Mouse (Mus musculus) embryo, embryonic 10 days (tissue): ENCODE data around the gene Eif2ak3.

Source experiments
- DNase-seq: peaks from one replicate; pipeline ENCODE4 v3.0.0-alpha.2; 2015; ENCODE audit warnings: low spot score

Gene Eif2ak3

DNA sequence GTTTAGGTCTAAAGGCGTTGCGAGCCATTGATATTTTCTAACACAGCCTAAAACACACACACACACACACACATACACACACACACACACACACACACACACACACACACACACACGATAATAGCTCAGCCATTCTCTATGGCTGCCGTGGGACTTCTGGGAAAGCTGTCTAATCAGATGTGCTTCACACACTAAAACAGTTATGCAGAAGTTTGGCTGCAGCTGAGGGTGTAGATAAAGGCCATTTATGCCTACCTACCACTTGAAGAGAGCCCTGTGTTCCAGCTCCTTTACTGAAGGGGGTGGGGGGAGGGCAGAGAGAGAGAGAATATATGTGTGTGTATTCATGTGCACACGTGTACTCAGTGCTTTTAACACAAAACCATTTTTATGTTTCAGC is 59.4 kb downstream of the Eif2ak3 start:
- DNase-seq = no peak

DNA sequence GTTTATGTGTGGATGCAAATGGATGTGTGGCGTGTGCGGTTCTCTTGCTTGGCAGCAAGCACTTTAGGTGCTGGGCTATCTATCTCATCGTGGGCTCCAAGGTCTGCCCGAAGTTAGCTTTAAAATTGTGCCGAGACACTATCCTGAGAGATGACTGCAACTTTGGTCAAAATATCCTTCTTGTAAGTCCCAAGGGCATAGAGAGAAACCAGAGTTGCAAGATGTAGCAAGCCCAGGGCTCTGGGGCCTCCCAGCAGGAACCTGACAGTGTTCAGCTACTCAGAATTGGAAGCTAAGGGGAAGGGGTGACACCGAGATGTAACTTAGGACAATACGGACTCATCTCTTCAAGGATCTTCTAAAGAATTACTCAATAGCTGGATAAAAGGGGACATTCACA is 65.3 kb downstream of the Eif2ak3 start:
- no peak for DNase-seq

DNA sequence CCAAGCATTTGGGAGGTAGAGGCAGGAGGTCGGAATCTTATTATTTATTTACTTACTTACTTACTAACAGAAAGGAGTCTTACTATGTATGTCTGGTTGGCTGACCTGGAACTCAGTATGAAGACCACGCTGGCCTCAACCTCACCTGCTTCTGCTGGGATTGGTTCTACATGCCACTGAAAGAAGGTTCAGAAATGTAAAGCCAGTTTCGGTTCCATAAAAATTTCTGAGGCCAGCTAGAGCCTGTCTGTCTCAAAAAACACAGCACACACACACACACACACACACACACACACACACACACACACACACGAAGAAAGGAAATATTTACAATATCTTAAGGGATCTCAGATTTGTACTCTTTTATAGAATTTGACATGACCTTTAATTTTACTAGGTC is 66.0 kb downstream of the Eif2ak3 start:
- no peak for DNase-seq

DNA sequence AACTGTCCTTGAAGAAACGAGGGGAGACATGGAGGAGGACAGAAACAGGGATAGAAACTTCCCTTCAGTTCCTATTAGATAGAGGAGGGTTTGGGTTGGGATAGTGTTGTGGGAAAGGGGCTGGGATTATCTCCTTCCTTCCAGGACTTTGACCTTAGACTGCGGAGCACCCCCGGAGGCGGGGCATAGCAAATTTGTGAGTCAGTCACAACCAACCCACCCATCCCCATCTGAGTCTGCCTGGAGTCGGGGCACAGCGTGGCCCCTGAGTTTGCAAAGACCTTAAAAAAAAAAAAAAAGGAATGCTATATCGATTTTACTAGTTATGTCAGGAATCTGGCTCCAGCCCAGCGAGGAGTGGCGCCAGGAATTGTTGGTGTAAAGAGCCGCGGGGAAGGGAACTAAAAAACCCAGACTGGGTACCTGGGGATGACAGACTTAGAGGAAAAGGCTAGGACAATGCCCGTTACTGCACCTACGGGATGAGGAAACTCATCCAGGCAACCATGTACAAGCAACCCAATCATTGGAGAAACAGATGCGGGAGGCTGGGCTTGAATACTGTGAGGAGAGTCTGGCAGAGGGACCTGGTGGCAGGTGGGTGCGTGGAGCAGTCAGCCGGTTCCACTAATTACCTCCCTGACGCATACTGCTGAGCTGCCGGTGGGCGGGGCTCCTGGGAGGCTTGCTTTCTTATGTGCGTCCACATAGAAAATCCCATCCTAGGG is 67.5 kb downstream of the Eif2ak3 start:
- DNase-seq = no peak

DNA sequence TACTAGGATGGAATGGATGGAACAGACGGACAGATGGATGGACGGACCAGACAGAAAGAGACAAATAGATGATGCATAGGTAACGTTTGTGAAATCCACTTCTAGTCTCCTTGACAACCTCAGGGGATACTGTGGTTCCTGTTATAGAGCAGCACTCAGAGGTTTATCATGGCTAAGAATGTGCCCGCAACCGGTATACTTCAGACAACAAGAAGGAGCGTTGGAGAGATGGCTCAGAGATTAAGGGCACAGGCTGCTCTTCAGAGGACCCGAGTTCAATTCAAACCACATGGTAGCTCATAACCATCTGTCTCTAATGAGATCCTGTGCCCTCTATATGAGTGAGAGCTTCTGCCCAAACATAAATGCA is 68.1 kb downstream of the Eif2ak3 start:
- DNase-seq = no peak

DNA sequence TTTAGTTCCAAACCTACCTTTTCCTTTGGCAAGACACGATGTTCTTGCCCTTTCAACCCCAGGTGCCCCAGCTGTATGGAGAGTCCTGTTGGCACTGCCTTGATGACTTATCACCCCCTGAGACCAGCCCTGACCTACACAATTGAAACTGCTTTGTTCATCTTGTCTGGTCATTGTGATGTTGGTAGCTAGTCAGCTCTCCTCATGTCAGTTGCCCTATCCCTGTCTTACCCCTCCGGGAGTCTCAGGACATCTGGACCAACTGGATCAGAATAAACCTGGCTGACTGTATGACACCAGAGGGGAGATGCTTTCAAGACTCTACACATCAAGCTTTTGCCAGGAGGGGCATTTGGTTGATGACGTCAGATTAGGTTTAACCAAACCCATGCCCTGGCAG is 74.5 kb downstream of the Eif2ak3 start, which contains the start of gene Tex37:
TSS of gene Tex37 (minus strand) at position 101 of the 400 bp plus-strand sequence.
- no peak for DNase-seq

DNA sequence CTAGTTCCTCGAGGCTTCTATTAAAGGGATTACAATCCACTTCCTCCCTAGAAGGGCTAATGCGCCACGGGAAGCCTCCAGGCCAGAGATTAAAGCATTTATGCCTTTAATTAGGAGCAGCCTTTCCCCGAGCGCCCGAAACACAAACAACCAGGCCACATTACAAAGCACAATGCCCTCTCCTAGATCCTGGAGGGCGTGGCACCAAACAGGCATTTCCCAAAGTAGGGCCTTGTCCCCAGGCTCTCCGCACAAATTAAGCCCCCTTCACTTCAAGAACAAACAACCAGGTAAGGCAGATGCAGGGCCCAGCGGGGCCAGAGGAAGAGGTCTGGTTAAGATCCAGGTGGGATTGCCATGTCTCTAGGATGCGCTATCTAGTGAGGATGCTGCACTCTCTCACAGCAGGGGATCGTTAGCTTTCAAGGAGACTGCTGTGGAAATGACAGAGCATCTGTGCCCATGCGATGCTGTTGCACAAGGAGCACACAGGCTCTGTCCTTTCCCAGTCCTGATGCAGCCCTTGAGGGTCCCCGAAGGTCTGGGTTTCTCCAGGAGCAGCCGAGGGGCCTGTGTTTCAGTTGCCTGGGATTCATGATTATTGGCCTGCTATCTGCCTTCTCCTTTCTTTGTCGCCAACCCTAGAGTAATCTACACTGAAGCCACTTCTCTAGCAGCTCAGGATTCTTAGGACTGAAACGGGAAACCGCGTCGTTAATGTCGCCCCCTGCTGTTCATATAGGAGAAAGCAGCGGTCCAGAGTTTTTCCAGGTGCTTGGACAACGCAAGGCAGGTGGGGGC is 77.2 kb downstream of the Eif2ak3 start:
- DNase-seq = peak; percentile 74

DNA sequence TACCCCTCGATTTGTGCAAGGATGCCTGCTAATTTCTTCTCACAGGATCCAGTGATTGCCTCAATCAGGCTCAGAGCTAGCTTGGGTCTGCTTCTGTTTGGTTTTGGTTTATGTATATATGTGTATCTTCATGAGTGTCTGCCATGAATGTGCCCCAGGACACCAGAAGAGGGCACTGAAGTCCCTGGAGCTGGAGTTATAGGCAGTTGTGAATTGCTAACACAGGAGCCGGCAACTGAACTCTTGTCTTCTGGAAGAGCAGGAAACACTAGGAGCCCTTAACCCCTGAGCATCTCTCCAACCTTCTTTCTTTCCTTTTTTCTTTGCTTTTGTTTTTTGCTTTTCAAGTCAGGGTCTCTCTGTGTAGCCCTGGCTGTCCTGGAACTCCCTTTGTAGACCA is 87.5 kb downstream of the Eif2ak3 start:
- DNase-seq = no peak

DNA sequence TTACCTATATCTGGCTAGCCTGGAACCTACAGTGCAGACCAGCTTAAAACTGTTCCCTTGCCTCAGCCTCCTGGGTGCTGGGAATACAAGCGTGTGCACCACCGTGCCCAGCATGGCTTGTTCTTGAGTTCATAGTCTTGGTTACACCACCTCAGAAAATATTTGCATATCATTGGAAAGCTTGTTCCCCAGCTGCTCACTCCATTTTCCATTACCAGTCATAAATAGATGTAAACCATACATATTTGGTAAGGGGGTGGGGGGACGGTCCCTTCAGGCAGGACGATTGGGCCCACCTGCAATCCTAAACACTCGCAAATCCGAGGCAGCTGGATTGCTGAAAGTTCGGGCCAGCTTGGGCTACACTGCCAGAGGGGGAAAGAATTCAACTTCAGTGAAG is 109.0 kb downstream of the Eif2ak3 start:
- DNase-seq = no peak

DNA sequence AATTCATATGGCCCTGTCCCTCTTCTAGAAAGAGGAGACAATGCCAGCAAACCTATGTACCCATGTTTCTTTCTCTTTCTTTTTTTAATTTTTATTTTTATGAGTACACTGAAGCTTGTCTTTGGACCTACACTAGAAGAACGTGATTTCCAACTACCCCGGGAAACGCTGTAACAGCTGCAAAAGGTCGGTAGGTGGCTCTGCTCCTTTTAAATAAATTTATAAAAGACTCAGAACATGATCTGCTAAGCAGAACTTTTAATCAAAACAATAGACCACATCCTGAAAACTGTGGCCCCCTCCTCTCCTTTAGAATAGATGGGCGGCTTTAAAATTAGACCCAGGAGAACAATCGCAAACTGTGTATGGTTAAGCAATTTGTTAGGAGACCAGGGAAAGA is 109.7 kb downstream of the Eif2ak3 start:
- peak; percentile 31 for DNase-seq
